Mouse (Mus musculus) MN1 (cell line): ENCODE data around the gene Irak1bp1.

ENCODE experiments used
- DNase-seq: peaks from one replicate; pipeline ENCODE4 v3.0.0-alpha.2; 2016; ENCODE audit warnings: low spot score

The Irak1bp1 gene

GRCm38 (mm10) chr9:82884177-82884576 lies 54.8 kb downstream of the Irak1bp1 start:
- no peak for DNase-seq

- no peak for DNase-seq
These were observed 59.3 kb downstream of the Irak1bp1 start for GRCm38 (mm10) chr9:82888645-82889044.
